Mouse (Mus musculus): ENCODE measurements around the gene Anapc2.

- TF ChIP-seq CTCF (IDR thresholded peaks at IDR 0.05; ENCODE audit: control insufficient read depth, insufficient read depth, insufficient replicate concordance, low read depth, low read length), result no peak
- no peak for TF ChIP-seq POLR2A (IDR thresholded peaks at IDR 0.05; ENCODE audit: control insufficient read depth, low read depth, low read length)
These were observed 21.4 kb downstream of the Anapc2 start for GRCm38 (mm10) chr2:25293706-25294105.

Measured in testis, adult 2 months (tissue).